Mouse (Mus musculus) liver, embryonic 12.5 days (tissue): ENCODE measurements around the gene Pdcd1lg2. TPM values are rescaled to one million over a fixed set of nuclear protein-coding genes. Genes with fewer than 3 reads are reported as not detected.
A peak's percentile ranks its signal among the peaks of the same experiment; 100 is the strongest.

Experiments
- ATAC-seq: fragments of 200-750 bp; cut with Nextera tagmentation; 2 replicates; pipeline ENCODE4 v1.8.0; 2017; ENCODE audit warnings: moderate number of reproducible peaks, mild to moderate bottlenecking, moderate library complexity
- H3K27ac ChIP-seq: fragments of 300-500 bp; sonication (generic); 2 replicates; pipeline ENCODE4 v1.5.1; 2016; ENCODE audit warnings: mild to moderate bottlenecking
- H3K27me3 ChIP-seq: fragments of 300-500 bp; sonication (generic); replicated peaks from 2 replicates; pipeline ENCODE4 v1.6.1; 2016; ENCODE audit warnings: mild to moderate bottlenecking, moderate library complexity
- H3K36me3 ChIP-seq: fragments of 300-500 bp; sonication (generic); 2 replicates; pipeline ENCODE4 v1.6.1; 2016; ENCODE audit warnings: mild to moderate bottlenecking, moderate library complexity
- H3K4me1 ChIP-seq: fragments of 300-500 bp; sonication (generic); 2 replicates; pipeline ENCODE4 v1.6.1; 2016
- H3K4me2 ChIP-seq: fragments of 300-500 bp; sonication (generic); 2 replicates; pipeline ENCODE4 v1.6.1; 2016; ENCODE audit warnings: mild to moderate bottlenecking, moderate library complexity
- H3K4me3 ChIP-seq: fragments of 300-500 bp; sonication (generic); 2 replicates; pipeline ENCODE4 v1.5.1; 2016; ENCODE audit warnings: mild to moderate bottlenecking, moderate library complexity
- H3K9ac ChIP-seq: fragments of 300-500 bp; sonication (generic); 2 replicates; pipeline ENCODE4 v1.6.1; 2016; ENCODE audit warnings: mild to moderate bottlenecking, moderate library complexity
- H3K9me3 ChIP-seq: fragments of 300-500 bp; sonication (generic); replicated peaks from 2 replicates; pipeline ENCODE4 v1.6.1; 2016; ENCODE audit warnings: mild to moderate bottlenecking, moderate library complexity
- WGBS: fragments of 180-500 bp; shearing (Covaris S2); methylation state at CpG from one replicate; pipeline ENCODE4 v1.1.7; 2016; ENCODE audit not compliant: insufficient replicate concordance; 5-methylcytosine and 5-hydroxymethylcytosine counted together
- polyA plus RNA-seq: library from polyadenylated mRNA; unstranded; fragments of >200 nt; fragmentation: Nextera tagmentation; extraction: Ambion mirVana; gene quantifications from 2 replicates; pipeline ENCODE4 v1.2.1, GENCODE M21; 2016

The Pdcd1lg2 gene
- polyA plus RNA-seq, 1 experiment from 2014 or later, result 0.17 TPM

DNA sequence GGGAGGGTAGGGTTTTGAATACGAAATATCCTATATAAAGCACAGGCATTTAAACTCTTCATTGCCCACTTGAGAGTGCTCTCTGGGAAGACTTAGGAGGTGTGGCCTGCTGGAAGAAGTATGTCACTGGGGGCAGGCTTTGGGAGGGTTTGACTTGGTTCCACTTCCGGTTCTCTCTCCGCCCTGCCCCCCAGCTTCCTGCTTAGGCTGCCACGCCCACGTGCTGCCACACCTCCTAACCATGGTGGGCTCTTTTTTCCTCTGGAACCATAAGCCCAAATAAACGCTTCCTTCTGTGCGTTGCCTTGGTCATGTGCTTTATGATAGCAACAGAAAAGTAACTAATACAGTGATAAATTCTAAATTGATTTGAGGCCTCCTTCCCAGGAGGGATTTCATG, 94.9 kb downstream of the Pdcd1lg2 start:
- Histone ChIP-seq H3K36me3 (no peaks in the 10 kb centered on the region), H3K4me2 (no peak overlapping the region), H3K27ac (no peak overlapping the region), H3K4me3 (no peak overlapping the region), H3K9me3 (no peaks in the 10 kb centered on the region), H3K9ac (no peak overlapping the region), H3K4me1 (peaks cover 12% of the 10 kb centered on the region), H3K27me3 (0 out of 2 replicates have a peak, but pooled peaks cover 4% of the 10 kb centered on the region)
- ATAC-seq, result 0 out of 2 replicates have a peak, but pooled peaks have one; percentile 10
- 65% methylated on average over 7 of the region's 7 CpGs for WGBS

DNA sequence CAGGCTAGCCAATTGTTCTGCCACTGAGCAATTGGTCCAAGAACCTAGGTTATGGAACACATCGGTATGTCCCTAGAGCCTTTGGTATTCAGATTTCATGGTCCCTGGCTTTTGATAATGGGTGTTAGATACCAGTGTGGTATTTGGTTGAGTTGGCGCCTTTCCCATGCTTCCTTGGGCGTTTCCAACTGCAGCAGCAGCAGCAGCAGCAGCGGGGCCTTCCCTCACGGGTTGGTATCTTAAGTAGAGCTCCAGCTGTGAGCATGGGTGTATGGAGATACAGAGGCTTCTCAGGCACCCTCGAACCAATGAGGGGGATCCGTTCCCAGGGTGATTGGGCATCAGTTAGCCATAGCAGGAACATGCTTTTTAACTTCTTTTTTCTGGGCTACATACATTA, 97.5 kb downstream of the Pdcd1lg2 start:
- no peak overlapping the region for H3K4me3 ChIP-seq
- H3K4me2 ChIP-seq, result no peak overlapping the region
- no peaks in the 10 kb centered on the region for H3K9me3 ChIP-seq
- no peak overlapping the region for H3K9ac ChIP-seq
- ATAC-seq, result no peak
- H3K36me3 ChIP-seq, result no peaks in the 10 kb centered on the region
- H3K4me1 ChIP-seq, result peaks cover 8% of the 10 kb centered on the region
- WGBS, result 60% methylated on average over 7 of the region's 7 CpGs
- 0 out of 2 replicates have a peak, but pooled peaks cover 4% of the 10 kb centered on the region for H3K27me3 ChIP-seq
- no peak overlapping the region for H3K27ac ChIP-seq

DNA sequence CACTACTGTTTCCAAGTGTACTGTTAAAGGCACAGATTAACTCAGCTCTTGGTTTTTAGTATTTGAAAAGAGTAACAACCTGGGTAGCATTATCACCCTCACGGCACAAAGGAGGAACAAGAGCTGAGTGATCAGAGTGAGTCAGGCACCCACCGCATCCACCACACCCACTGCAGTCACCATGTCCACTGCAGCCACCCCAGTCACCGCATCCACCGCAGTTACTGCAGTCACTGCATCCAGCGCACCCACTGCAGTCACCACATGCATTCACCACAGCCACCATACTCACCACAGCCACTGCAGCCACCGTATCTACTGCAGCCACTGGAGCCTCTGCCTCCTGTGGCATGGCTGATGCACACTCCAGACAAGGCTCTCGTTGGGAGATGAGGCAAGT, 99.1 kb downstream of the Pdcd1lg2 start:
- Histone ChIP-seq H3K4me2 (no peak overlapping the region), H3K27me3 (0 out of 2 replicates have a peak, but pooled peaks cover 4% of the 10 kb centered on the region), H3K36me3 (no peaks in the 10 kb centered on the region), H3K9me3 (no peaks in the 10 kb centered on the region), H3K4me1 (peaks cover 8% of the 10 kb centered on the region), H3K27ac (no peak overlapping the region), H3K4me3 (no peak overlapping the region), H3K9ac (no peak overlapping the region)
- no peak for ATAC-seq
- WGBS, result 66% methylated on average over 7 of the region's 7 CpGs

DNA sequence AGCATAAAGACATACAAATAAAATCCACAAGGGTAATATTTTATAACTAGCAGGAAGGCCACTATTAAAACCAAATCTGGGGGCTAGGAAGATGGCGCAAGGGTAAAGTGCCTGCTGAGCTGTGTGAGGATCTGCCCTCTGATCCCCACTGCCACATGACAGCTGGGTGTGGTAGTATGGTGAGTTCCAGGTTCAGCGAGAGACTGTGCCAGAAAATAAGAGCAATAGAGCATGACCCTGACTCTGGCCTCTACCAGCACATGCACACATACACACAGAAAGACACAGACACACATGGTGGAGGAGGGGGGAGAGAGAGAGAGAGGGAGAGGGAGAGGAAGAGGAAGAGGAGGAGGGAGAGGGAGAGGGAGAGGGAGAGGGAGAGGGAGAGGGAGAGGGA, 101.1 kb downstream of the Pdcd1lg2 start:
- WGBS, result 65% methylated on average over 2 of the region's 2 CpGs
- Histone ChIP-seq H3K9me3 (no peaks in the 10 kb centered on the region), H3K9ac (no peak overlapping the region), H3K27ac (no peak overlapping the region), H3K4me2 (no peak overlapping the region), H3K27me3 (0 out of 2 replicates have a peak, but pooled peaks cover 4% of the 10 kb centered on the region), H3K36me3 (peaks cover 10% of the 10 kb centered on the region; the same call in 1 of the 2 replicates), H3K4me3 (no peak overlapping the region), H3K4me1 (peaks cover 12% of the 10 kb centered on the region)
- ATAC-seq, result no peak

DNA sequence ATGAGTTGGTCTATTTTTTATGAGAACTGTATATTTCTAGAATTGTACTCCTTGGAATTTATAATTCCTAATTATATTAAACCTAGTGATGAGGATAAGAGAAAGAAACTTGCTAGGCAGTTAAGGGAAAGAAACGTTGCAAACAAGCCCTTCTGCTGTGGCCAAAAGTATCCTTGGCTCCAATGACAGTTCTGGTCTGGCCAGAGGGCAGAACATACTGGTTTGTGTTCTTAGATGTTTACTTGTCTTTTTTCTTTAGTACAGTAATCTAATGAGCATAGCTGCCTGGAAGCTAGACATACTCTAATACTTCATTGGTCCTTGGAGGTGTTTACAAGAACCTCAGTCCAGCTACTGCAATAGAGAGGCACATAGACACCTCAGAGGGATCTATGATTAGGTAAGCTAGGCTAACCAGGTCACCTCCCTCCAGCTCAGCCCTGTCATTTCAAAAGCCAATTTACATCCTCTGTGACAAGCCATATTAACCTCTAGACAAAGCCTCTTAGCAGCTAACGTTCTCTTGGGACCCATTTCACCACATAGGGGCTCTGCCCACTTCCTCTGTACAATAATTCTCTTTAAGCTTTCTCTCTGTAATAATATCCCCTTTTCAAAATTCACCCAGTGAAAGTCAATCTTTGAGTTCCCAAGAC, 102.5 kb downstream of the Pdcd1lg2 start:
- H3K4me2 ChIP-seq, result no peak overlapping the region
- 32% methylated on average over 2 of the region's 2 CpGs for WGBS
- H3K4me3 ChIP-seq, result no peak overlapping the region
- H3K27me3 ChIP-seq, result 0 out of 2 replicates have a peak, but pooled peaks cover 4% of the 10 kb centered on the region
- H3K9ac ChIP-seq, result no peak overlapping the region
- H3K27ac ChIP-seq, result no peak overlapping the region
- no peaks in the 10 kb centered on the region for H3K9me3 ChIP-seq
- peaks cover 10% of the 10 kb centered on the region; the same call in 1 of the 2 replicates for H3K36me3 ChIP-seq
- H3K4me1 ChIP-seq, result peaks cover 12% of the 10 kb centered on the region
- no peak for ATAC-seq

DNA sequence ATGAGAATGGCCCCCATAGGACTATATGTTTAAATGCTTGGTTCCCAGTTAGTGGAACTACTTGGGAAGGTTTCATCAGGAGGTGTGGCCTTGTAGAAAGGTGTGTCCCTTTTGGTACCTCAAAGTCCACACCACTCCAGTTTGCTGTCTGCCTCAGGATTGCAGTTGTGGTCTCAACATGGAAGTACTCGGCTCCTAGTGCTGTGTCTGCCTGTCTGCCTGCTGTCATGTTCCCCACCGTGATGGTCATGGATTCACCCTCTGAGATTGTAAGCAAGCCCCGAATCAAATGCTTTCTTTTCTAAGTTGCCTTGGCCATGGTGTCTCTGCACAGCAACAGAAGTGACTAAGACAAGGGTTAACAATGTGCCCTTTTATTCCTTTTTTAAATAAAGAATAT, 103.4 kb downstream of the Pdcd1lg2 start:
- Histone ChIP-seq H3K27ac (no peak overlapping the region), H3K9me3 (no peaks in the 10 kb centered on the region), H3K4me2 (no peak overlapping the region), H3K36me3 (peaks cover 10% of the 10 kb centered on the region; the same call in 1 of the 2 replicates), H3K4me1 (peaks cover 12% of the 10 kb centered on the region), H3K4me3 (no peak overlapping the region), H3K27me3 (0 out of 2 replicates have a peak, but pooled peaks cover 4% of the 10 kb centered on the region), H3K9ac (no peak overlapping the region)
- no peak for ATAC-seq
- WGBS, result 76% methylated on average over 3 of the region's 3 CpGs

DNA sequence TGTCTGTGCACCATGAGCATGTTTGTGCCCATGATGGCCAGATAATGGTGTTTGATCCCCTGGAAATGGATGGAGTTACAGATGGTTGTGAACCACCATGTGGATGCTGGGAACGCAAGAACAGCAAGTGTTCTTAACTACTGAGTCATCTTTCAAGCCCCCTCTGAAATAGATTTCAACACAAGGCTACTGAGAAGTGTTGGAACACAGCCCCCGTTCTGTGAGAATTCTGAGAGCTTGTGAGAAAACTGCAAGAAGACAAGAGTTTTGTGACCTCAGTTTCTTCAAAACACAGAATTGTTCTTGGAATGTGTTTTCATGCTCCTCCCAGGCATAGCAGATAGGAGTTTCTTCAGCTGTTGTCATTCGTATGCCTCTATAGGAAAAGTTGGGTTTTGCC, 104.7 kb downstream of the Pdcd1lg2 start:
- Histone ChIP-seq H3K27ac (no peak overlapping the region), H3K36me3 (peaks cover 10% of the 10 kb centered on the region; the same call in 1 of the 2 replicates), H3K9ac (no peak overlapping the region), H3K4me1 (peaks cover 12% of the 10 kb centered on the region), H3K4me3 (no peak overlapping the region), H3K27me3 (no peaks in the 10 kb centered on the region), H3K9me3 (no peaks in the 10 kb centered on the region), H3K4me2 (no peak overlapping the region)
- WGBS, result 84% methylated on average over 3 of the region's 3 CpGs
- no peak for ATAC-seq

DNA sequence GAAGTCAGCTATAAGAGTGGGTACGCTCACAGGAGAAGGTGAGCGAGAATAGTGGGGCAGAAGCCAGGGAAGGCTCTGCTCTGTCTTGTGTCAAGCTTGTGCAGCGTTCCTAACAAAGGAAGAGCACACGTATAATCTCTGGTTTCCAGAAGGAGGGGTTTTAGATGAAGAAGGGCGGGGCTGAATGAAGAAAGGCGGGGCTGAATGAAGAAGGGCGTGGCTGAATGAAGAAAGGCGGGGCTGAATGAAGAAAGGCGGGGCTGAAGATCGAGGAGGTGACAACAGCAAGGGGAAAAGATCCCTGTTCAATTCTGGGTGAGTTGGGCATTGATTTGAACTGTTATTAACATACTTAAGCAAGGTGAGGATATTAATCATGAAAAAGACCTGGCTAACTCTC, 105.3 kb downstream of the Pdcd1lg2 start:
- WGBS, result 62% methylated on average over 10 of the region's 10 CpGs
- Histone ChIP-seq H3K36me3 (peaks cover 10% of the 10 kb centered on the region; the same call in 1 of the 2 replicates), H3K4me3 (no peak overlapping the region), H3K27me3 (no peaks in the 10 kb centered on the region), H3K4me1 (peaks cover 16% of the 10 kb centered on the region), H3K4me2 (no peak overlapping the region), H3K9ac (no peak overlapping the region), H3K27ac (no peak overlapping the region), H3K9me3 (no peaks in the 10 kb centered on the region)
- ATAC-seq, result no peak

DNA sequence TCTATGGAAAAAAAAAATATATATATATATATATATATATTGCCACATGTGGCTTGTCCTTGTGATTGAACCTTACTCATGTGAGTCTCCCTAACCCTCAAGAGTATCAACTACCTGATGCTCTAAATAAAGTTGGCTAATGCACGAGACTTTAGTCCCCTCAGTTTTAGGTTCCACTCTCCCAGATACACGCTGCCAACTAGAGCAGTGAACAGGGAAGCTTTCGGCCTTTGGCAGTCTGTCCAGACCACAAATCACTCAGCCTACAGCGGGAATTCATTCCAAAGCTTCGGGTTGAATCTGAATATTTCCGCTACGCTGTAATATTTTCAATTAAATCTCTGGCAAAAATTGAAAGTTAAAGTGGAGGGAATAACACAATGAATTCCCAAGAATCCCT, 107.7 kb downstream of the Pdcd1lg2 start:
- H3K4me2 ChIP-seq, result no peak overlapping the region

DNA sequence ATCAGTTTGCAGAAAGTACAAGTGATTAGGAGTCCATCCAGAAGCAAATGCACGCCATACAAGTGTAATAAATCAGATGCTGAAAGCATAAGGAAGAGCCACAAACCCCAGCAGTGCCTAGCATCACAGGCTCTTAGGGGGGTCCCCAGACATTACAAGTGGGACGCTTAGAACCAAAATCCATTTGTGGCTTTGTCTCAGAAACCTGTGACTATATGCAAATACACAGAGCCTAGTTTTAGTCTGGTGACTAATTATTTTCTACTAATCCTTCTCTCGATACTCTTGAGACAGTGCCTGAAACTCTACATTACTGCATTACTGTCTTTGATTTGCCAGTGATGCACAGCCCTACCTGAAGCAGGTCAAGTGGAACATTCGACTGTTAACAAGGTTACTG, 108.2 kb downstream of the Pdcd1lg2 start:
- peaks cover 31% of the 10 kb centered on the region for H3K4me1 ChIP-seq
- H3K36me3 ChIP-seq, result peaks cover 10% of the 10 kb centered on the region; the same call in 1 of the 2 replicates
- no peak overlapping the region for H3K27ac ChIP-seq
- H3K4me3 ChIP-seq, result no peak overlapping the region
- no peaks in the 10 kb centered on the region for H3K27me3 ChIP-seq
- ATAC-seq, result no peak
- no peak overlapping the region for H3K4me2 ChIP-seq
- WGBS, result 63% methylated on average over 4 of the region's 4 CpGs
- H3K9me3 ChIP-seq, result no peaks in the 10 kb centered on the region
- H3K9ac ChIP-seq, result no peak overlapping the region

More for the DNA sequence above, 107.7 kb downstream of the Pdcd1lg2 start:
- Histone ChIP-seq H3K4me3 (no peak overlapping the region), H3K27ac (no peak overlapping the region), H3K36me3 (peaks cover 10% of the 10 kb centered on the region; the same call in 1 of the 2 replicates), H3K9me3 (no peaks in the 10 kb centered on the region), H3K27me3 (no peaks in the 10 kb centered on the region), H3K4me1 (peaks cover 26% of the 10 kb centered on the region), H3K9ac (no peak overlapping the region)
- ATAC-seq, result no peak
- 80% methylated on average over 7 of the region's 7 CpGs for WGBS
